Mouse (Mus musculus) urinary bladder, postnatal 36 days (tissue): Measurements from ENCODE around the gene Olfr524.

ENCODE experiments used
- DNase-seq, 2 experiments: peaks; one replicate each; pipeline ENCODE4 v3.0.0; 2022; ENCODE audit warnings: low spot score in 2 of 2, mixed read lengths in 1 of 2

Olfr524 gene

DNA sequence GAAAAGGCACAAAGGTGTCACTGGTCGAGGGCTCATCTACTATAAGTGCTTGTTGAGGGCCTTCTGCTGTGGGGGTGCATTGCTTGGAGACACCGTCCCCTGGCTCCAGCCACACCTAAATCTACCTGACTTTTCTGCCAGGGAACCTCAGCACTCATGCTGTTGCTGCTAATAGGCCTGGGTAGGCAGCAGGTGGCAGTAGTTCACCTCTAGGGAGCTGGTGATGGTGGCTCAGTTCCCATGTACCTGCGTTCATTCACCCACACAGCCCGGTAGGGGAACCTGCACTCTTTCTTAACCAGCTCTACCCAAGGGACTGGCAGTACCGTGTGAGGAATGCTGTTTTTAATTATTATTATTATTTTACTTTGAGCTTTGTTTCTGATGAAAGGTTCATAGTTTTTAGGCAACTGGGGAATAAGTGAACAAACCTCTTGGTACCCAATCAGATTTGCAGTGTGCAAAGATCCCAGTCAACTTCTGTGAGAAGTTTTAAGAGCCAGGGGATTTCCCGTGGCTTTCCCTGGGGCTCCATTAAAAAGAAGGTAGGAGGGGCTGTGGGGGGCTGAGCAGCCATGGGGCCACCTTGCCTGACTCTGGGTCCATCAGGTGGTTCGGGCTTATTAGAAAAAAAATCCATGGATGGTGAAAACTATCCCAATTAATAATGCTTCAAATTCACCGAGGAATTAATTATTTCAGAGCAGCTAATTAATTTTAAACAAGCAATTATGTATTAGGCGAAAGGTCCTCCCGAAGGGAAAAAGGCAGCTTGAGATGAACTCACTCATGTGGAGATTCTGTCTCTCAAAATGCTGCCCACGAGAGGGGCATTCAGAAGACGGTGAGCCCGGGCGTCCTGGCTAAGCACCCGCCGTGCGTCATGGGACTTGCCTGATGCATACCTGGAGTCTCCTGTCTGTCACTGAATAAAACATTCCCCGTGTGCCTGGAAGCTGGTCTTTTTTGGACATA, 18.8 kb downstream of the Olfr524 start:
- DNase-seq = peak; percentile 19 to 30

DNA sequence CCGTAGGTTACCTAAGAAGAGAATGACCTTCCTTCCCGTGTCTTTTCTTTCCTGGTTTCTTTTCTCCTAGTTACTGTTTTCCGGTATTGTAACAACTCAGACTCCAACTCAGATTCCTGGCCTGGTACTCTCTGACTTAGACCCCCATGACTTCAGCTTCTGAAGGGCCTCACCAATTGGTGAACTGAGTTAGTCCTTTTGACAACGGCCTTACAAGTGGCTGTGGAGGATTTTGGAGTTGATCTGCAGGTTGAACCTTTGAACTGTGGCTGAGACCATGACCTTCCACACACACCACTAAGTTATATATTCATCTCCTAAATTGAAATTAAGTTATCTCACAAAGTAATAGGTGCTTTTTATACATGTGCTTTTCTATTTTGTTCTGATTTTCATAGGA, 21.6 kb downstream of the Olfr524 start:
- DNase-seq = no peak

- DNase-seq = no peak
Measured at GRCm38 (mm10) chr7:140180692-140181091, 25.1 kb downstream of the Olfr524 start.

- DNase-seq = no peak
Measured at GRCm38 (mm10) chr7:140179176-140179575, 26.6 kb downstream of the Olfr524 start.

DNA sequence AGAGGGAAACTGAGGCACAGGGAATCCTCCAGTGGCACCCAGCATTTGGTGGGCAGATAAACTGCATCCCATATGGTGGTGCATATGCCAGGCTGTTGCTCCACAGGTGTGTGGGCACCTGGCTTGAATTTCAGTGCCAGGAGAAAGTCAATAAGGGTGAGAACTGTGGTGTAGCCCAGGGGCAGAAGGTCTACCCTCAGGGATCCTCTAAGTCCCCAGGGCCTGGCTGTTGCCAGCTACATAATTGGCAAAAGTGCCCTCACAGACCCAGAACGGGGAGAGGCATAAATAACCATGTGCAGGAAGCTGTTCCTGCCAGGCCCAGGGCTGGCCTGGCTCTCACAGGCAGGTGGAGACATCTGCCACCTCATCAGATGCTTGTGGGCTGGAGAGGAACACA, 32.8 kb downstream of the Olfr524 start, which contains the start of gene Olfr523:
TSS of gene Olfr523 (plus strand) at position 282 of the 400 bp plus-strand sequence.
- no peak for DNase-seq

DNA sequence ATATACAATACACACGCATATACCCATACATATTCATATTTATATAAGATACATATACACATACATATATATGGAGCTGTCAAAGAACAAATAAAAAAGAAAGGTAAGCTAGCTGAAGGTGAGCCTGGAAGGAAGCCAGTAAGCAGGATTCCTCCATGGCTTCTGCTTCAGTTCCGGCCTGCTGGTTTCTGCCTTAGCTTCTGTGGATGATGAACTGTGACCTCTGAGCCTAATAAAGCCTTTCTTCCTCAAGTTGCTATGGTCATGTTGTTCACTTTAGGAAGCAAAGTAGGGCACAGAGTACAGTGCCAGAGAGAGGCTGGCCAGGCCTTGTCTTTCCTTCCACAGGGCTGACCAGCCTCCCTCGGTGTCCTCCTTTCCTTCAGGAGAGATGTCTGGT, 34.9 kb downstream of the Olfr524 start:
- no peak for DNase-seq

DNA sequence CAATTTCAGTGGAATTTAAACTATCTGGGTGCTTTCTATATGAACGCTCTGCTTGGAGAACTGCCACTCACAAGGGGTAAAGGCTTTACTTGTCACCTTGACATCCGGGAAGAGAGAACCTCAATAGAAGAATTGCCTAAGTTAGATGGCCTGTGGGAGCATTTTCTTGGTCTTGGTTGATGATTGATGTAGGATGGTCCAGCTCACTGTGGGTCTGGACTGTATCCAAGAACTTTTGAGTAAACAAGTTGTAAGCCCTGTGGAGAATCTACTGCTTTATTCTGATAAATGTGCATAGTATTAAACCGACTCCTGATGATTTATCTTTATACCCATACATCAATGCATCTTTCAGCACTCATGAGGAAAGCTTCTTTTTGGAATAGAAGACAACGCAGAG, 36.4 kb downstream of the Olfr524 start:
- DNase-seq = no peak

DNA sequence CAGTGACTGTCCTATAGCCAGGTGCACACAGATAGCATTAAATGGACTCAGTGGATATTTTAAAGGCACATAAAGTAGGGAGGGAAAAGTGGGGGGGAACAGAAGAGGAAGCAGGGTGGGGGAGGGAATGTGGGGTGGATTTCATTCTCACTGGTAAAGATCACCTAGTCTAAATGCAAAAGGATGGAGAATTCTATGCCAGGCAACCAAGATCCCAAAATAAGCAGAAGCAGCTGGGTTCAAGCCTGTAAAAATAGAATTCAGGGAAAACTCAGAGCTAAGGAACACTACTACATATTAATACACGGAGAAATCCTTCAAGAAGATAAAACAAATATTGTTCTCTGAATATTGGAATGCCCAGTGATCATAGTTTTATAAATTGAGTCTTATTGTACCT, 37.8 kb downstream of the Olfr524 start:
- no peak for DNase-seq

DNA sequence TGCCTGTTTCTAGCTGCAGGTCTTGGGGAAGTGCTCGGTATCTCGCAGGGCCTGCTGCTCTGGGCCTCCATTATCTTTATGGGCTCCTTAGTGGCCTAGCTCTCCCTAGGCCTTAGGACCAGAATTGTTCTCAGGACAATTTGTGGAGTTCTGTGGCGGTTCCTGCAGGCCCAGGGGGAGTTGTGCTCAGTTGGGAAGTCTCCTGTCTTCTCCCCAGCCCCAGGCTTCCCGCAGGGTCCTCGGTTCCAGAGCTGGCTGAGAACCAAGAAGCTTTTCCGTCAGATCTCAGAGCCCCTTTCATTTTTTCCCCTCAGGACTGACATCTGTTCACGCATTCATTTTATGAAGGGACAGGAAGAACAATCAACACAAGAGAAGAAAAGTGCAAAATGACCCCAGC, 41.1 kb downstream of the Olfr524 start, which contains the start of gene Olfr522:
TSS of gene Olfr522 (minus strand) at position 101 of the 400 bp plus-strand sequence.
- no peak for DNase-seq

GRCm38 (mm10) chr7:140160363-140160762, 45.4 kb downstream of the Olfr524 start:
- no peak for DNase-seq

- no peak for DNase-seq
Measured at GRCm38 (mm10) chr7:140154218-140154927, 51.4 kb downstream of the Olfr524 start, which contains the start of gene Sprn. Sprn (minus strand) TSS chr7:140154877.

- no peak for DNase-seq
Measured at GRCm38 (mm10) chr7:140153829-140154217, 51.9 kb downstream of the Olfr524 start.

- no peak for DNase-seq
Measured at GRCm38 (mm10) chr7:140153383-140153782, 52.4 kb downstream of the Olfr524 start.
